8 mouse cellular contexts compared by ENCODE assay signal in the genomic region with DNA sequence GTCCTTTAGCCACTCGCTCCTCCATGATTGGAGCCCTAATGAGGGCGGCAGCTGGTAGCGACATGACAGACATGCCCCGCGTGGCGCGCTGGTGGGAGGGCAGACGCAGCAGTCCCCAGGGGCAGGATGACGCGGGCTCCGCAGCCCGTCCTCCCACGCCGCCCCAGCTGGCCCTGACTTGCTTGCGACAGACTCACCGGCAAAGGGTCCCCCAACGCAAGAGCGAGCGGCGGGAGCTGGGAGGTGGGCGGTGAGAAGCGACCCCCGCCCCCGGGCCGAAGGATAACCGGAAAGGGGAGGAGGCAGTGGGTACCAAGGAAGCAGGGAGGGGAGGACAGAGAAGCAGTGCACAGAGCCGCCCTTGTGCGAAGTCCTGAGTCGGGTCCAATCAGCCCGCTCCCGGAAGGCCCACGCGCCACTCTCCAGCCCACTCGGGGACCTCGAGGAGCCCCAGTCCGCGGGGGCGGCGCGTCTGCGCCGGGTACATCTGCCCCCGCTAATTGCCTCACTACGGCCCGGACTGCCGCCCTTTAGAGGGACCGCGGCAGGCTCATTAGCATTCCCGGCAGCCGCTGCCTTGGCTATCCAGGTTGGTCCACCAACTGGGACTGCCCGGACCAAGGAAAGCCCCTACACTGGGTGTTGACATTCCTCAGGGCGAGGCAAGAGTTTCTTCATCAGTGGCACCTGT. TPM values are rescaled to one million over a fixed set of nuclear protein-coding genes. Genes with fewer than 3 reads are reported as not detected.
DNase-seq lines count a peak whose midpoint lies in the region; ATAC-seq and TF ChIP-seq lines count a peak whose summit lies in the region.

No protein-coding gene starts in this region.

- peak overlapping the region; percentile 49 for H3K4me3 ChIP-seq in forebrain, postnatal 0 days (ENCODE audit: low read depth, low read length)
- peak overlapping the region; percentile 65 for H3K4me3 ChIP-seq in hindbrain, embryonic 10.5 days

- ATAC-seq in forebrain, postnatal 0 days, result peak; percentile 89

- H3K9me3 ChIP-seq in forebrain, postnatal 0 days (ENCODE audit: low read length), result no peaks in the 10 kb centered on the region
- no peaks in the 10 kb centered on the region for H3K9me3 ChIP-seq in hindbrain, embryonic 10.5 days

- WGBS in forebrain, postnatal 0 days, result under 1% methylated on average over 52 of the region's 52 CpGs
- WGBS in hindbrain, embryonic 10.5 days, result under 1% methylated on average over 52 of the region's 52 CpGs

- H3K4me2 ChIP-seq in forebrain, postnatal 0 days (ENCODE audit: low read depth), result peak overlapping the region; percentile 98

- H3K36me3 ChIP-seq in forebrain, postnatal 0 days (ENCODE audit: insufficient read depth), result no peaks in the 10 kb centered on the region
- no peaks in the 10 kb centered on the region for H3K36me3 ChIP-seq in hindbrain, embryonic 10.5 days

- no peak for TF ChIP-seq CTCF in forebrain, postnatal 0 days (IDR thresholded peaks at IDR 0.05; ENCODE audit: low read depth)

- H3K27ac ChIP-seq in forebrain, postnatal 0 days (ENCODE audit: low read depth, low read length), result peak overlapping the region; percentile 50; the same call in 1 of the 2 replicates
- peak overlapping the region; percentile 85 for H3K27ac ChIP-seq in hindbrain, embryonic 10.5 days

- H3K27me3 ChIP-seq in forebrain, postnatal 0 days (ENCODE audit: insufficient read depth, low read length), result no peaks in the 10 kb centered on the region
- H3K27me3 ChIP-seq in hindbrain, embryonic 10.5 days (ENCODE audit: insufficient read depth, poor library complexity, severe bottlenecking), result peaks cover 88% of the 10 kb centered on the region

- peak; percentile 92 for DNase-seq in heart, adult 11 months
- DNase-seq in heart, adult 8-10 months (ENCODE audit: low spot score), result no peak
- peak; percentile 32 to 54 for DNase-seq in cerebellum, adult 18-20 months
- peak; percentile 69 for DNase-seq in forebrain, postnatal 0 days
- peak; percentile 76 for DNase-seq in hindbrain, embryonic 10.5 days (ENCODE audit: low spot score)
- peak; percentile 79 to 81 for DNase-seq in layer of hippocampus, postnatal 10 days (ENCODE audit: low spot score in 2 of 2)
- peak; percentile 66 for DNase-seq in lung, postnatal 10 days
- DNase-seq in right cerebral cortex, adult 2 months (ENCODE audit: low spot score in 2 of 2), result peak; percentile 71 to 72

- peaks cover 12% of the 10 kb centered on the region for H3K4me1 ChIP-seq in forebrain, postnatal 0 days (ENCODE audit: insufficient read depth)
- peaks cover 50% of the 10 kb centered on the region for H3K4me1 ChIP-seq in hindbrain, embryonic 10.5 days (replicated peaks)

- H3K9ac ChIP-seq in forebrain, postnatal 0 days, result peak overlapping the region; percentile 63

RNA-seq across cellular contexts. Expression of a gene that starts 46.8 kb away (rescaled TPM):
- not detected for total RNA-seq in heart, adult 8-10 months (2022)
- 6.8 and 11.9 TPM in 2 replicates for total RNA-seq in forebrain, postnatal 0 days (2014; rRNA removed)
- polyA plus RNA-seq in forebrain, postnatal 0 days (2015; fragmentation: Nextera tagmentation; extraction: Ambion mirVana), result 4.4 and 7.7 TPM in 2 replicates
- 1.5 and 2.9 TPM in 2 replicates for polyA plus RNA-seq in hindbrain, embryonic 10.5 days (2016; fragmentation: Nextera tagmentation; extraction: Ambion mirVana)
- total RNA-seq in layer of hippocampus, postnatal 10 days (2021), result 10 to 100 TPM; 50.8 to 60.9 TPM
